Mouse (Mus musculus) adrenal gland, adult (tissue): ENCODE measurements around the gene Adcy6.

Source experiments
- DNase-seq, 2 experiments: peaks; one replicate each; pipeline ENCODE4 v3.0.0; 2022 to 2023; ENCODE audit warnings: low spot score in 1 of 2; ENCODE audit not compliant: inconsistent age in 2 of 2

Adcy6 gene

DNA sequence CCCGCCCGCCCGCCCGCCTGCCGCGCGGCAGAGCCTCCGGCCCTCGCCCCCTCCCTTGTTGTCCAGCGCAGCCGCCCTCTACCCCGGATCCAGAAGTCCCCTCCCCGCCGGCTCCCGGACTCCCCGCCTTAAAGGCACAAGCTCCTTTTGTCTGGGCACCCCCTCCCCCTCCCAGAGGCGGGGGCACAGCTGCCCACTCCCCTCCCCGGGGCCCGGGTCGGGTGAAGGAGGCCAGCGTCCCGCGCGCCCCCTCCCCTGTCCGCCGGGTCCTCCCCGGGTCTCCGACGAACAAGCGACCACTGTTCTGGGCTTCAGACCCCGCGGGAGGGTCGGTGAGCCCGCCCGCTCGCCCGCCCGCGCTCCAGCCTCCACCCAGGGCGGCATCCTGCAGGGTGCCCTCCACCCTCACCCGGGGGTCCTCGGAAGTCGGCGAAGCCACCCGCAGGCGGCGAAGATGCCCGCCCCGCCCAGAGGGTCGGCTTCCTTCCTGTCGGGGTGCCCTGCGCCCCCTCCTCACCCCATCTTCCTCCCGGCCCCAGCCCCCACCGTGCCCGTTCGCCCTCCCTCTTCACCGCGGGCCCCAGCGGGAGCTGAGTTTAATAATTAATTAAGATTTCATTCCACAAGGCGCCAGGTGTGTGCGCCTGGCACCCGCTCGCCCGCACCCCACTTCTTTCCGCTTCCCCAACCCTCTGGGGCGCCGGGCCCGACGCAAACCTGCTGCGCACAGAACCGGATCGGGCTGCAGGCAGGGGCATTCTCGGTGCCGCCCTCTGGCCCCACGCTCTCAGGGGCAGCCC is at the start of gene Adcy6:
Gene Adcy6, minus strand, starts transcription at position 746 of the 800 bp plus-strand sequence.
- DNase-seq = peak; percentile 79 to 88

DNA sequence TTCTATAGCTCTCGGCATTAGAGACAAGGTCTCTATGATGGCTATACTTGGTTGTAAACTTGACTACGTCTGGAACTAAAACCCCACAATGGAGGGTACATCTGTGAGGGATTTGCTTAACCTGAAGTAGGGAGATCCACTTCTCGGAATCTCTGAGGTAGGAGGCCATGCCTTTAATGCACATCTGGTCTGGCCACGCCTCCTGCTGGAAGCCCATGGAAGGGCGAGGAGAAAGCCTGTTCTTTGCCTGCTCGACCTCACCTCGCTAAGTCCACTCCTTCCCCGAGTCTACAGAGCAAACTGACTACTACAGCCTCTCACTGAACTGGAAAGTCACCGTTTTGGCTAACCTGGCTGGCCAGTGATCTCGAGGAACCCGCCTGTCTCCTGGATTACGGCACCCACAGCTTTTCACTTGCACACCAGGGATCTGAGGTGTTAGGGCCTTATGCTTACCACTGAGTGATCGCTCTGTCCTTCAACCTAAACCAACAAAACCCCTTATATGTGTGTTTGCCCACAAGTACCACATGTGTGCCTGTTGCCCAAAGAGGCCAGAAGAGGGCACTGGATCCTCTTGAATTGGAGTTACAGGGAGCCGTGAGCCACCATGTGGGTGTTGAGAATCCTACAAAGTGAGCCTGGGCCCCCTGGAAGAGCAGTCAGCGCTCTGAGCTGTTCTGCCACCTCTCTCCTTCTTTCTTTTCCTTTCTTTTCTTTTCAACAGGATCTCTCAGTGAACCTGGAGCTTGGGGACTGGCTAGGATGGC is 47.3 kb upstream of the Adcy6 start:
- DNase-seq = peak in 1 of 2 experiments; percentile 26

DNA sequence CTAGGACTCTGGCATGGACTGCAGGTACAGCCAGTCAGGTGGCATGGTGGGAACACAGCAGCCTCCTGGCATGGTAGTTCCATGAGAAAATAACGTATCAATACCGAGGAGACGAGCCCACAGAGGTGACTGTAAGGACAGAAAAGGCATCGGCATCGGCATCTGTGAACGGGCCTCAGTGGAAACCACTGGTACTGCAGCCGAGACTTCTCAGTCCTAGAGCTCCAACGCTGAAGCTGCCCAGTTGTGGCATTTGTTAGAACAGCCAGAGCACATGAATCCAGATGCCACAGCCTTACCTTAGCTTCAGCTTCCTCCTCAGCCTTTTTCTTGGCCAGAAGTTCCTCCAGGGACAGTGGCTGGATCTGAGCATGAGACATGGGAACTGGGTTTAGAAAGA is 42.3 kb upstream of the Adcy6 start:
- DNase-seq = no peak

DNA sequence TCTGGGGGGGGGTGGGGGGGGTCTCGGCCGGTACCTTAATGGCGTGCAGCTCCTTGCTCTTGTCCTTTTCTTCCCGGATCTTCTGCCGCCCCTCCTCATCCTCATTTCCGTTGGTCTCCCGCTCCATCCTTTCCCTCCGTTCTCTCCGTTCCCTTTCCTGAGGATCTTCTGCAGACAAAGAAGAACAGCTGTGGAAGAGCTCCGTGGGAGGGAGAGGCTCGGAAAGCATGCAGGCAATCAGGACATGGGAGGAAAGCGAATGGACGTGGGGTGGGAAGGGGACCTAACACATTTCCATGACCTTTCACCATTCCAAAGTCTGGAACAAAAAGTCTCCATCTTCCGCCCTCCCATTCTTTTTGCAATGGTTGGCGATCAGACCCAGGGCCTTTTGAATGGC is 41.6 kb upstream of the Adcy6 start:
- DNase-seq = no peak

DNA sequence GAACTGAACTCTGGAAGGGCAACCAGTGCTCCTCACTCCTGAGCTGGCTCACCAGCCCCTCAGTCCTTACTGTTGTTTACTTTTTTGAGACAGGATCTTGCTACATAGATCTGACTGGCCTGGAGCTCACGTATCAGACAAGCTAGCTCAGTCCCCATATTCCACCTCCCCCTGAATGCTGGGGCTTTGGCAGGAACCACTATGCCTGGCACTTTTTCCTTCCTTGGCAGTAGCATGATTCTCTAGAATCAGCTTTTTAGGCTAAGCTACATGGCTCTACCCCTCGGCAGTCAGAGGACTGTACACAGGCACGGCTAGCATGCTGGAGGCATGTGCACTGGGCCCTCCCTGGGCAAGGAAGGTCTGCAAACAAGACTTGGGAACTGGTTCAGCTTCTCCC is 38.2 kb upstream of the Adcy6 start:
- DNase-seq = no peak

DNA sequence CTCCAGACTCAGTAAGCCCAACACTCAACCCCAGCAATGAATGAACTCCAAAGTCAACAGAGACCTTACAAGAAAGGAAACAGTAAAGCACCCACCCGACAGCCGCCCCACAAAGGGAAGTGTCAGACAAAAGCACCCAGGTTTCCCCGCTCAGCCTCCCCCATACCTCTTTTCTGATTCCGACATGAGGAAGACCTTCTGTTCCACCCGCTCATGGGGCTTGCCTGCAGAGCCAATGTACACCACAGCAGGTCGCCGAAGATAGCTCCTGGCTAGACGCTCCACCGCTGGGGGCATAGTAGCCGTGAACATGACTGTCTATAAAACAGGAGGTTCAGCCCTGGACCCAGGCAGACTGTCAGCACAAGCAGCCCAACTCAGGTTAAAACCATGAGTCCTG is 37.4 kb upstream of the Adcy6 start:
- no peak for DNase-seq

DNA sequence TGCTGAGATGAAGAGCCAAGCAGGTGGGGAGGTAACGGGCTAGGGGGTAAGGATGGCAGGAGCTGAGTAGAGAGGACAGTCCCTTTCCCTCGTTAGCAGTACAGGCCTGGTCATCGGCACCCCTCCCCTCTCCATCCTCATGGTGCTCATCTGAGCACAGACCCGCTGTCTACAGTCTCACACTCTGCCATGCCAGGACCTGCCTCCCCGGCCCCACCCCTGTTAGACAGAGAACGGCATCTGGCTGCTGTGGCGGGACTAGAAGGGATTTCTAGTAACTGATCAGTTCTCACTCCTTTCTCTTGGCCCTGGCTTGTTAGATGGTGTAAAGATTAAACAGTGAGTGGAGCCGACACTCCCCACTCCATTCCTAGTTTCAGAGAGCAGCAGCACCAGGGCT is 36.9 kb upstream of the Adcy6 start:
- DNase-seq = no peak

DNA sequence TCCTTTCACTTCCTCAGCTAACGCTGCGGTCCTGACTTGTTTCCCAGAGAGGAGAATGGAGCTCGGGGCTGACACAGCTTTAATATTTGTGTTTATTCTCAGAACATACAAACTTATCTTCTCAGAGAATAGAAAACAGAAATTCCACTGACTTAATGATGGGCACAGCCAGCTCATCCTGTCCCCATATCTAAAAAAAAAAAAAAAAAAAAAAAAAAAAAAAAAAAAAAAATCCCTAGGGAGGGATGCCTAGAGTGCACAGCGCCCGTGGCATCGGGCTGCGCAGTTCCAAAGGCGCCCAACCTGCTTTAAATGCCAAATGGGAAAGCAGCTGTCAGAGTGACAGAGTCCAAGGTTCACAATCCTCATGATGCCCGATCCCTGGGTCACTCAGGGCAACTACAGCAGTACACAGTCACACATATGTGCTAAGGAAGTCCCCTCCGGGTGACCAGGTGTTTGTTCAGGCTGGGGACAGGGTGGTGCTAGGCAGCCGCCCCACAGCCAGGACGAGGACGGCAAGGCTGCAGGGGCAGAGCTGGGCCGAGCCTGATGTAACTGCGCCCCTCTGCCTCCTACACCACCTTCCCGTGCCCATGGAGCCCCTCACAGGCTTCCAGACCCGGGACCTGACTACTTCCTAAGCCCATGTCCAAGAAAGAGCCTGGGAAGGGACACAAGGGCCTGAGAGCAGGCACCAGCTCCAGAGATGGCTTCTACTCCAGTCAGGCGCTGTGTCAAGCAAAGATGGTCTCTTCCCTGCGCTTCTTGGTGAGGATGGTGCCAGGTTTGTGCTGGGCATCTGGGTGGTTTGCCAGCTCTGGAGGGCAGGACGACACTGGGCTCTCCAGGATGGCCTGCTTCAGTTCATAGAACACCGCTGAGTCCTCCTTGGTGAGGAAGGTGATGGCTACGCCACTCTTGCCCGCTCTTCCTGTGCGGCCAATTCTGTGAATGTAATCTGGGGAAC is 35.5 kb upstream of the Adcy6 start:
- DNase-seq = no peak

DNA sequence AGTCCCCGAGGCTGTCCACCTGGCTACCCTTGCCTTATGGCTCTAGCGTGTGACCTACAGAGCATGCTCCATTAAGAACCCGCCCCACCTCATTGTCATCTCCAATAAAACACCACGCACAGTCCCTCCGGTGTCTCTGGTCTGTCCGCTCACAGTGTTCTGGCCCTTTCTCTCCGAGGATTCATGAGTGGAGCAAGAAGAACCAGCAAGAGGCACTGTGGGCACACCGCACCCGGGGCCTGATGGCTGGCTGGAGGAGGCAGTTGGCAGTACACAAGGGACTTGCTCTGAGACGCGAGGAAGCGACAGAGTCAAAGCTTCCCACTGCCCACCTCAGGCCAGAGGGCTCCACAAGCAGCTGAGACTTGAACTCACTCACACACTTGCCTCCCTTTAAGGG is 34.5 kb upstream of the Adcy6 start:
- DNase-seq = no peak

DNA sequence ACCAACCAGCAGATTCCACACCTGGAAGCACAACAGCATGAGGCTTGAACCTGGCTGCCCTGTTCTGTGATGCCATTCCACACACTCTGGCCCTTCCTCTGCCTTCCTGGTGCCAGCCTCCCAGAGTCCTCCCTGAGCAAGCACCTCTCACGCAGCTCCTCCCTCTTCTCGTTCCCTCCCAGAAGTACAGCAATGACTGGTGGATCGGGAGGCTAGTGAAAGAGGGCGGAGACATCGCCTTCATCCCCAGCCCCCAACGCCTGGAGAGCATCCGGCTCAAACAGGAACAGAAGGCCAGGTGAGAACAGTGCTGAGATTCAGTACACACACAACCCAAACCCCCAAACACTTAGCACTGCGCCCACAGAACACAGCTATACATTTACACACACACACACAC is 30.3 kb upstream of the Adcy6 start:
- no peak for DNase-seq

DNA sequence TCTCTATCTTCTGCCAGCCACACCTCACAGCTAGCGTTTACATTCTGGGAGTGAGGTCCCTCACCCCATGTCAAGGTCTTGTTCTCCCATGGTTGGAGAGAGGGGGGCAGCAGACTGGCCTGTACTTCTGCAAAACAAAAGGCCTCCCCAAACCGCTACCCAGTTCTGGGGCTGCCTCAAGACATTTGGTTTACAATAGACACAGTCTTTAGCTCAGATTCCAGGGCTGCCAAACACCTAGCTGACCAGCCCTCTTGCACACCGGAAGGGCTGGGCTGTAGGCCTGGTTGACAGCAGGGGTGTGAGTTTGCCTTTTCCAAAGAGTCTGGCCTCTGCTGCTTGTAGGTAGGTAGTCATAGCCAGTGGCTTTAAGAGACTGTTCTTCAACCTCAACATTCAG is 27.3 kb upstream of the Adcy6 start:
- DNase-seq = no peak

DNA sequence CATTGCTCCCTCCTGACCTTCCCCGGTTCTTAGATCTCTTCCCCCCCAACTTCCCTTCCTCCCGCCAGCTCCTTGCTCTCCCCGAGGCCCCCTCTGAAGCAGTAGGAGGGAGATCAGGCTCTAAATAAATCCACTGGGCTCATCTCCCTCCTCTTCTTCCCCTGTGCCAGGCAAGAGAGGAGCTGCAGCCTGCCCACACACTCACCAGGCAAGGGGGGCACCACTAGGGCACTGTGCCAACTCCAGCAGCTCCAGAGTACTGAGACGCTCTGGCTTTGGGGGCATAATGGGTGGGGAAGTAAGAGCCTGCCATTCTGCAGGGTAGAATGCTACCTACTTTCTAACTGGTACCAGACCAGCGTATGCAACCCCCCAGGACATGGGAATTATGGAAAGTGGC is 26.6 kb upstream of the Adcy6 start:
- peak in 1 of 2 experiments; percentile 14 for DNase-seq

DNA sequence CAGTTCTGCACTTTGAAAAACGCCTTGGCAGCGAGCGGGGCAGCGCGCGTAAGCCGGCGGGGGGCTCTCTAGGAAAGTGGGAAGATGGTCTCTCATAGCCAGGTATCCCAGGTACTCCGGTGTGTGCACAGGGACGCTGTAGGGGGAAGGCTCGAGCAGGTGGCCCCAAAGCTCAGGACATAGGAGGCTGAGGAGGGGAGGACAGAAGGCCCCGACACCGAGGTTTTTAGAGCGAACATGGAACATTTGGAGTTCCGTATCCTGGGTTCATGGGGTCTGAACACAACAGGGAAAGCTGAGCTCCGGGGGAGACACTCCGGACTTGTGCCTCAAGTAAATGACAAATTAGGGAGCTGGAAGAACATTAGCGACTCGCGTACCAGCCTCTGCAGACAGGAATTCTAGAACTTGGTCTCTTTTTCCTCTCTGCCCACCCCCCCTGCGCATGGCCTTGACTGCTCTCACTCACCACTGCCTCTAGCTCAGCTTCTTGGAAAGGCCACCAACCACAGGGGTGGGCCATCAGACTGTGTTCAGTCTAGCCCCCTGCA is 25.5 kb upstream of the Adcy6 start:
- DNase-seq = peak; percentile 36 to 73

DNA sequence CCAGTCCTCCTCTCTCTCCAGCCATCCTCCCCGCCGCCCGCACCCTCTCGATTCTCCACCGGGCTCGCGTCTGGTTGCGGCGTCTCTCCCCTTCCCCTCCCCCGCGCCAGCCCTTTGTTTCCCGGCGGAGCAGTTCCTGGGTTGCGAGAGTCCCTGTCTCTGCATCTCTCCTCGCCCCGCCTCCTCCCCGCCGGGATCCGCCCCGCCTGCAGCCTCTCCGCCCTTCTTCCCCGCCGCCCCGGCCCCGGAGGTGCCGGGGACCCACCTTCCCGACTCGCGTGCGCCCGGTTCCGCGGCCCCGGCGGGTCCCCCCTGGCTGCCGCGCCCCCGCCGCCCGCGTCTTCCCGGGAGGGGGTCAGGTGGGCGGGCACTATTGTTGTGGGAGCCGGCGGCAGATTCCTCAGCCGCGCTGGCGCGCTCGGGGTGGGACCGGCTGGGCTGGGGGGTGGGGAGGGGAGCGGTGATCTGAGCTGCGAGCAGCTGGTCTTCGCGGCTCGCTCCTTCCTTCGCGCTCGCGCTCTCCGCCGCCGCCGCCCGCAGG is 24.7 kb upstream of the Adcy6 start:
- peak; percentile 82 to 93 for DNase-seq

DNA sequence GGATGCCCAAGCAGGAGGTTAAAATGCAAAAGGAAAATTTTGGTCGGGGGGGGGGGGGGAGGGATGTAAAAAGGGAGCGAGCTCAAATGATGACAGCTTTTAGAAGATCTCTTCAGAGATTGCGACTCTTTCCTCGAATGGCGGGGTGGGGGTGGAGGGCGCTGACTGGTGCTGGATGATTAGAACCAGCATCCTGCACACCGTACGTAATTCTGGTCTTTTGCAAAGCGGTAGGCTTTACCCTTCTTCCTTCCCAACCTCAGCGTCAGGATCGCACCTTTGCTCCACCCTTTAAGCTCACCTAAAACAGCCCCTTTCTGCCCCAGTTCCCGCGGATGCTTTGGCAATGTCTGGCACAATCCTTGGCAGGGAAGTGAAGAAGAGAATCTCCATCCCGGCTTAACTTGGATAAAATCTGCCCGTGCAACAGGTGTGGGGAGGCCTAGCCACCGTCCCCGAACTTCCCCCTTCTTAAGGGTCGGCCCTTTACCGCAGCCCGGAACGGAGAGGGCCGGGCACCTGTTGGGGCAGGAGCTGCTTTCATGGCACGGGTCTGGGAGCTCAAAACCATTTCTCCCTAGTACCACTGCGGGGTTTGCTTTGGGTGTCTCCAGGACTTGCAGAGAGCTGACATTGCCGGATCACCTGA is 24.1 kb upstream of the Adcy6 start:
- DNase-seq = no peak

DNA sequence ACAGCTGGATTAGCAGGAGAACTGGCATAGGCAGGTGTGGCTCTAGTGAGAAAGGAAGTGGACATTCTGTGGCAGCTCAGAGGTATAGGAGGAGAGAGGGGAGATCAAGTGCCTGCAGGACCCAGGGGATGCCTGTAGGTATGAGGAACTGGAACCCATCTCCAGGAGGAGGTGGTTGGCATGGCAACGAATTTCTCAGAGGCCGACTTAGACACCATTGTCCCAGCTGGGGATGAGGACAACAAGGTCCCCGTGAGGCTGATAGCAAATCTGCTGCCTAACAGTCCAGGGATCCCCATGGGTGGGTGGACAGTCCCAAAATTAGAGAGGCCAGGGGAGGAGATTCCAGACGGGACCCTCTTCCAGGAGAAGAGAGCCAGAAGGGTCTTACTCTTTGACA is 23.0 kb upstream of the Adcy6 start:
- no peak for DNase-seq

DNA sequence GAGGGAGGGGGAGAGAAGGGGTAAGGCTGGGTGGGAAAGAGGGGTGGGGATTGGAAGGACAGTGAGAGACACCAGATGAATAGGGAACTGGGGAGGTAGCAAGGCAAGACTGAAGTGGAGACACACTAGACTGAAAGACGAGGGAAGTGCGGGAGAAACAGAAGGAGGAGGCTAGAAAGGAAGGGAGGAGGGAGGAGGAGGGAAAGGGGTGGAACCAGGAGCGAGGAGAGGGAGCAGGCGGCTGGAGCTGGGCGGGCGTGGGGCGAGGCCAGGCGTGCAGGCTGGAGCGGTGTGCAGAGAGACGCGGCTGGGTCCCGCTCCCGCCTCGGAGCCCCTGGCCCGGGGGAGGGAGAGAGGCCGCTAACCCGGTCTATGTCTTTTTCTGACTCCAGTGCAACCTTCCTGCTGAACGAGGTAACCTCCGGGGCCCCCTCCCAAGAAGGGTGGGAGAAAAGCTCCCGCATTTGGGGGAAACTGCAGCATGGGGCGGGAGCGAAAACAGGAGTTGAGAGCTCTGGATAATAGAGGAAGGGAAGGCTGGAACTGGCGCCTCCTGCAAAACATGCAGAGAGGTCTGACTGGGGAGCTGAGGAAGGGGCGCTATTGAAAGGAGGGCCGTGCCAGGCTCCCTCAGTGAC is 22.4 kb upstream of the Adcy6 start:
- peak; percentile 71 to 88 for DNase-seq

DNA sequence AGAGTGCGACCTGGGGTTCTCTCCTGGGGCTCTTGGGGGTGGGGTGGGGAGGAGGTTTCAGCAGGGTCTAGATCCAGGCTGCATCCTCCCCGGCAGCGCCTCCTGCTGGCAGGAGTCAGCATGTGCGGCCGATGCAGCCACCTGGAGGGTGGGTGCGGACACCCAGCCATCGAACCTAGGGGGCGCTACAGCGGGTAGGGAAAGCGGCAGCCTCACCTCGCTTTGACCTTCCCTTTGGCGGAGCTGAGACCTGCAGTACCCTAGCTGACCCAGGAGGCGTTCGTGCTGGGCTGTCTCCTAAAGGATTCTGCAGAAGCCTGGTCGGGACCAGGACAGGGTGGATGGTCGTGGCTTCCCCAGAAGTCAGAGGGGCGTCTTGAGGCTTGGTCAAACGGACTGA is 21.6 kb upstream of the Adcy6 start:
- peak; percentile 59 to 81 for DNase-seq

DNA sequence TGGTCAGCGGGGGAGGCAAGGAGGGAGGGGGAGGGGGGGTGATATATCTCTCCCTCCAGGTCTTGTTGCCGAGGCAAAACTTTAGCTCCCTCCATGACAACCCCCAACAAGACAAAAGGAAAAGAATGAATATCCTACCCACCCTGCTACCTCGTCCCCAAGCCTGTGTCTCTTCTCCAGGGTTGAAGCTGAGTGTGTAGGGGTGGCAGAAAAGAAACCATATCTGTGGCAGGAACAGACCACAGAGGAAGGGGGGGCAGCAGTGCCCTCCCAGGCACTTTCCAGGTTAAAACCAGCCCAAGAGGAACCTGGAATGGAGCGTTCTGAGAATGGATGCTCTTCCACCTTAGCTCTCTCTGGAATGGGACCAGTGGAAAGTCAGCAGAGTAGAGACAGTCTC is 20.7 kb upstream of the Adcy6 start, which contains the start of gene Cacnb3:
Gene Cacnb3, plus strand, starts transcription at position 301 of the 400 bp plus-strand sequence.
- DNase-seq = no peak

DNA sequence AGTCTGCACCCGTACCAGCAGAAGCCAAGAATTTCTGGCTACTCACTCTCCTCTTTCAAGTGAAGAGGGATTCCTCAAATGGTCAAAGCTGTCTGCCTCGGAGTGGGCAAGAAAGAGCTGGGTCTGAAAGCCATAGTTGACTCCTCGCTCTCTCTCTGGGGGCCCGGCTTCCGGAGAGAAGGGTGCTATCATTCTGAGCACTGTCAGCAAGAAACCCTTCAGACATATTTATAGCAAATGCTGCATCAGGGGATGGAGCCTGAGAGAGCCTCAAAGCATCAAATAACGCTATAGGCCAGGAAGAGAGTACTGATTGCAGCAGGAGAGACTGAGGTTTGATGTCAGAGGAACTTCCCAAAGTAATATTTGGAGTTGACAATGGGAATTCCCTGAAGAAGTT is 19.6 kb upstream of the Adcy6 start:
- no peak for DNase-seq
